Mouse (Mus musculus) spleen, adult 18-20 months (tissue): ENCODE results near the gene Olfr92.

Experiments
- DNase-seq, 2 experiments: peaks; one replicate each; pipeline ENCODE4 v3.0.0; 2022; ENCODE audit warnings: mixed read lengths in 2 of 2

Gene Olfr92

DNA sequence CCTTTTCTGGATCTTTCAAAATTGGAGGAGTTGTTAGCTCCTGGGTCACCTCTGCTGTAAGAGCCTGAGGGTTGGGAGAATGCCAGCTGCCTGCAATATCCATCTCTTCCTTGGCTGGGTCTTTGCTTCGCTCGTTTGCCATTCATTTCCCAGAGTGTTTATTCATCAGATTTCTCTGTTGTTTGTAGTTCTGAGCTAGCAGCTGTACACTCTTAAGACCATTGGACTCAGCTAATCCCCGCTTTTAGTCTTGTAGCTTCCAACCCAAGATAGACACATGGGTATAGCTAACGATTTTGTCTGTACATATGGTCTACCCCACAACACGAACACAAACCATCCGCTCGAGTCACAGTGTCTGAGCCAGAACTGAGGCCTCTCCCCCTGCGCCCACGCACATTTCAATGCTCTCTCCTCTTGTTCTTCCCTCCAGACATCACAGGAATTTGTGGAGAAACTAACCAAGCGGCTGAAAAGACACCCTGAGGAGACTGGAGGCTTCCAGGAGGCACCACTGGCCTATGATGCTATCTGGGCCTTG is 57.7 kb downstream of the Olfr92 start:
- no peak for DNase-seq

DNA sequence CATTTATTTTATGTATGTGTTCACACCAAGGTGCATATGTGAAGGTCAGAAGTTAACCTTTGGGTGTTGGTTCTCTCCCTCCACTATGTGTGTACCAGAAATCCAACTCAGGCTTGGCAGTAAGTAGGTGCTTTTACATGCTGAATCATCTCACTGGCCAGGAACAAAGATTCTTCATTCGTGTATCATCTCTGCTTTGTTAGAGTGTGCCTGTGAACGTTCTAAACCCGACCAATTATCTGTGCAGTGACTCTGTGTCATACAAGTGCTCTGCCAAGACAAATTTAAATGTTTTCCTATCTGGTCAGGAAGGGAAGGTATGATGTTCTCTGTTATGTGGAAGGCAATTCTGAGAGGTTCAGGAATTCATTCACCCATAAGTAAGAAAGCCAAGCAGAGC is 58.5 kb downstream of the Olfr92 start:
- DNase-seq: no peak
